Mouse (Mus musculus) left cerebral cortex, adult 18-20 months (tissue): ENCODE data around the gene Lamtor5. TPM values are rescaled to one million over a fixed set of nuclear protein-coding genes. Genes with fewer than 3 reads are reported as not detected.

ENCODE experiments used
- total RNA-seq, 2 experiments: library from RNA; stranded (reverse); gene quantifications; 2 replicates each; pipeline ENCODE4 v1.2.3; 2021

Lamtor5 gene
- total RNA-seq, 2 experiments from 2014 or later, result 63.6 to 70.6 TPM

Other genes with a start within 250 kb of the Lamtor5 start
- gene Kcna3, start 242.7 kb upstream of the Lamtor5 start, total RNA-seq, result 10 to 100 TPM; 32.9 to 38.9 TPM
- 100 to 1,000 TPM; 133 to 160 TPM for gene Kcna2, start 177.7 kb upstream of the Lamtor5 start, total RNA-seq
- gene Kcna10, start 95.8 kb upstream of the Lamtor5 start, total RNA-seq, result not detected
- gene Cym, start 57.1 kb upstream of the Lamtor5 start, total RNA-seq, result not detected
- not detected for gene A630076J17Rik, start 48.2 kb upstream of the Lamtor5 start, total RNA-seq
- gene Prok1, start 39.2 kb upstream of the Lamtor5 start, total RNA-seq, result under 1 TPM in 1 of 2 experiments, not detected in 1; 0.14 TPM
- under 1 TPM; 0.77 to 0.82 TPM for gene Slc16a4, start 12.4 kb downstream of the Lamtor5 start, total RNA-seq
- gene Rbm15, start 54.8 kb downstream of the Lamtor5 start, total RNA-seq, result 10 to 100 TPM; 25.6 to 27.0 TPM
- gene Kcnc4, start 180.7 kb downstream of the Lamtor5 start, total RNA-seq, result 10 to 100 TPM; 70.5 to 75.2 TPM
- 100 to 1,000 TPM; 388 to 416 TPM for gene Slc6a17, start 239.2 kb downstream of the Lamtor5 start, total RNA-seq